Mouse (Mus musculus) small intestine, adult 2 months (tissue): ENCODE results near the gene Tet2. TPM values are rescaled to one million over a fixed set of nuclear protein-coding genes. Genes with fewer than 3 reads are reported as not detected.

Experiments used
- H3K27ac ChIP-seq: fragments of 200-500 bp; 2 replicates; pipeline ENCODE4 v1.5.1; 2012; ENCODE audit warnings: low read depth, low read length, control low read depth, inconsistent platforms; ENCODE audit not compliant: insufficient read depth
- H3K27me3 ChIP-seq: fragments of 200-500 bp; 2 replicates; pipeline ENCODE4 v1.6.1; 2012; ENCODE audit warnings: mild to moderate bottlenecking, moderate library complexity, low read length, inconsistent platforms; ENCODE audit not compliant: control insufficient read depth, insufficient read depth
- H3K36me3 ChIP-seq: fragments of 200-500 bp; 2 replicates; pipeline ENCODE4 v1.6.1; 2012; ENCODE audit warnings: mild to moderate bottlenecking, low read length, control low read depth, inconsistent platforms; ENCODE audit not compliant: control insufficient read depth, insufficient read depth
- H3K4me1 ChIP-seq: fragments of 200-500 bp; 2 replicates; pipeline ENCODE4 v1.6.1; 2012; ENCODE audit warnings: low read length, inconsistent platforms, mixed read lengths; ENCODE audit not compliant: control insufficient read depth, insufficient read depth, insufficient read length
- H3K4me3 ChIP-seq: fragments of 200-500 bp; 2 replicates; pipeline ENCODE4 v1.5.1; 2012; ENCODE audit warnings: low read depth, mild to moderate bottlenecking, control low read depth, inconsistent platforms, low read length, moderate library complexity
- CTCF ChIP-seq: fragments of 200-500 bp; IDR thresholded peaks from 2 replicates; pipeline ENCODE4 v1.5.1; 2012; ENCODE audit warnings: low read depth, mild to moderate bottlenecking, control low read depth, inconsistent platforms, low read length, moderate library complexity, mixed read lengths; ENCODE audit not compliant: insufficient replicate concordance, insufficient read length; ENCODE audit errors: extremely low read depth
- POLR2A ChIP-seq: fragments of 200-500 bp; IDR thresholded peaks from 2 replicates; pipeline ENCODE4 v1.6.1; 2012; ENCODE audit warnings: low read depth, mild to moderate bottlenecking, control low read depth, inconsistent platforms, low read length, moderate library complexity
- WGBS: fragments of 180-500 bp; shearing (Covaris S2); methylation state at CpG from one replicate; pipeline ENCODE4 v1.1.7; 2018; 5-methylcytosine and 5-hydroxymethylcytosine counted together
- polyA plus RNA-seq: library from polyadenylated mRNA; depleted of rRNA; stranded (reverse); fragments of >200 nt; gene quantifications from 2 replicates; pipeline ENCODE4 v1.2.3, GENCODE M21; 2012

Gene Tet2
- polyA plus RNA-seq, 1 experiment = 8.7 TPM

DNA sequence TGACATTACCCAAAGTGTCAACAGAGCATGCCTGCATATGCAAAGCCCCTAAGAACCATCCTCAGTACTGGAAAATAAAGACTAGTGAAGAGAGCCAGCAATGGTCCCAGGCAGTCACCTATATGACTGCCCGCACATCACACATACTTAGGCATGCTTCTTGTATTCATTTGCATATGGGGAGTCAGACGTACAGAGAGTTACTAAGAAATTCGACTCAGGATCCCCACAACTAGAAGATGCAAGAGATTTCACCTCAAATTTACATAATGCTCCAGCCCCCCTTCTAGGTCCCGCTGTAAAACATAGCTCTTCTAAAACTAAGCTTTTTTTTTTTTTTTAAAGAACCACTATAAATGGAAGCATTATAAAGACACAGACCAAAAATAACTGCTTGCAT is 36.6 kb upstream of the Tet2 start:
- TF ChIP-seq CTCF = no peak
- no peak for TF ChIP-seq POLR2A
- no peaks in the 10 kb centered on the region for H3K27me3 ChIP-seq
- H3K4me3 ChIP-seq = no peak overlapping the region
- no peak overlapping the region for H3K27ac ChIP-seq
- no peaks in the 10 kb centered on the region for H3K36me3 ChIP-seq
- H3K4me1 ChIP-seq = no peaks in the 10 kb centered on the region
- 78% methylated on average over 4 of the region's 4 CpGs for WGBS

DNA sequence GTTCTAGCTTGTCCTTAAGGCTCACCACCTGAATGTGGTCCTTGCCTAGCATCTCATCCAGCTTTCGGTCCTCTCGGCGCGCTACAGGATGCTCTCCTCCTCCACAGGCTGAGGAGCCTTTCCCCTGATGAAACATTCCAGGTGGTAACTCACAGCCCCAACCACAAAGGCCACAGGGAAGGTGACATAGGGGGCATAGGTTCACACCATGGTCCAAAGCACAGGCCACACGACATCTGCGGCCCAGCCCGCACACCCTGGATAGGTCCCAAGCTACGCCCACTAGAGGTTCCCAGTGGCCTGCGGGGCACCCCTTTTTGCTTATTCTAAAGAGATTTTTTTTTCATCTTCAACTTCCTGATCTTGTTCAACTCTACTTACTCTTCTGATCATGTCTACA is 34.7 kb upstream of the Tet2 start:
- H3K27me3 ChIP-seq = no peaks in the 10 kb centered on the region
- H3K27ac ChIP-seq = no peak overlapping the region
- no peak overlapping the region for H3K4me3 ChIP-seq
- 87% methylated on average over 9 of the region's 9 CpGs for WGBS
- H3K4me1 ChIP-seq = no peaks in the 10 kb centered on the region
- no peaks in the 10 kb centered on the region for H3K36me3 ChIP-seq
- TF ChIP-seq POLR2A (no peak), CTCF (no peak)

DNA sequence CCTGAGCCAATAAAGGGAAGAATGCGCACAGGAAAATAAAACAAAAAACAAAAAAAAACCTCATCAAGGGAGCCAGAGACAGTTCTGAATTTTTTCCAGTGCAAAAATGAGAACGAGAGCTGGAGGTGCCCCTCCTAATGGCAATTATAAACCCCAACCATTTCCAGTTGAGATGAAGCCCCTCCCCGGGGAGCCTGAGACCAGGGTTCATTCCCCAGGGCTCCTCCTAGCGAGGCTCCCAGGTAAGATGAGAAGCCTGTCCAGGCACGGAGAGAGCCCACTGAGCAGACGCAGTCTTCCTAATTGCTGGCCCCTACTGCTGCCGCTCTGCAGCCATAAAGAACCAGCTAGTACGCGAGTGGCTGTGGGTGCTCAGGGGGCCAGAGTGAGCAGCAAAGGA is 34.2 kb upstream of the Tet2 start:
- Histone ChIP-seq H3K4me1 (no peaks in the 10 kb centered on the region), H3K27me3 (no peaks in the 10 kb centered on the region), H3K36me3 (no peaks in the 10 kb centered on the region), H3K27ac (no peak overlapping the region), H3K4me3 (no peak overlapping the region)
- TF ChIP-seq CTCF (no peak), POLR2A (no peak)
- 61% methylated on average over 9 of the region's 9 CpGs for WGBS

DNA sequence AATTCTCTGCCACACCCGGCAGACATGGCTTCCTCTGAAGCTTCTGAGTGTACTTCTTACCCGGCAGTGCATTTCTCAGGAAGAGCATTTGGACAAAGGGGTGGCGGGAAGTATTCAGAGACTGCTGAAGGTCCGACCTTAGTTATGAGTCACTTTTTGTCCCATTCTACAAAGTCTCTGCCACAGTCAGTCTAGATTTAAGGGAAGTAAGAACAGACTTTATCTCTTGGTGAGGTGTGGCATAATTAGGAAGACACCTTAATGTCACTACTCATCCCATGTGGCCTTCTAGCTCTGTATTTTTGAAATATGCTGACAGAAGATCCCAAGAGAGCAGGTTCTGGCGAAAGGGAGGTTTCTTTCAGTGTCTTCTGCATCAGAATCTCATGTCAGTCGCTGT is 30.0 kb upstream of the Tet2 start:
- Histone ChIP-seq H3K4me3 (no peak overlapping the region), H3K27me3 (no peaks in the 10 kb centered on the region), H3K4me1 (no peaks in the 10 kb centered on the region), H3K36me3 (no peaks in the 10 kb centered on the region), H3K27ac (no peak overlapping the region)
- WGBS = 73% methylated on average over 6 of the region's 6 CpGs
- TF ChIP-seq POLR2A = no peak
- no peak for TF ChIP-seq CTCF

DNA sequence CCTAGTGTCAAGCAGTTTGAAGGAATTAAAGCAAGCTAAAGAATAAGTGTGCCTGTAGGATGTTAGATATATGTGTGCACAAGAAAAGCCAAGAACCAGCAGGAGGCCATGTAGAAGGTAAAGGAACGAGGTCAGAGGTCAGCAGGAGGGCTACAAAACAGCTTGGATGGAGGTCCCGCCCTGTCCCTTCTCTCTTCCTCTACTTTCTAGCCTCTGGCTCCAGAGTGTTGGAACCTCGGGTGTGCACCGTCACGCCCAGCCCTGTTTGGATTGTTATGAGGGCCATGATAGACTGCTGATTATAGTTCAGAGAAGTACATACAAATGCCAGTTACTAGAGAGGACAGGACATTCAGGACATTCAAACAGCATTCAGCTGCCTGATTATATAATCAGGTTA is 27.0 kb upstream of the Tet2 start:
- Histone ChIP-seq H3K4me1 (no peaks in the 10 kb centered on the region), H3K4me3 (no peak overlapping the region), H3K27ac (no peak overlapping the region), H3K36me3 (no peaks in the 10 kb centered on the region), H3K27me3 (no peaks in the 10 kb centered on the region)
- WGBS = 45% methylated on average over 5 of the region's 5 CpGs
- no peak for TF ChIP-seq POLR2A
- TF ChIP-seq CTCF = no peak

DNA sequence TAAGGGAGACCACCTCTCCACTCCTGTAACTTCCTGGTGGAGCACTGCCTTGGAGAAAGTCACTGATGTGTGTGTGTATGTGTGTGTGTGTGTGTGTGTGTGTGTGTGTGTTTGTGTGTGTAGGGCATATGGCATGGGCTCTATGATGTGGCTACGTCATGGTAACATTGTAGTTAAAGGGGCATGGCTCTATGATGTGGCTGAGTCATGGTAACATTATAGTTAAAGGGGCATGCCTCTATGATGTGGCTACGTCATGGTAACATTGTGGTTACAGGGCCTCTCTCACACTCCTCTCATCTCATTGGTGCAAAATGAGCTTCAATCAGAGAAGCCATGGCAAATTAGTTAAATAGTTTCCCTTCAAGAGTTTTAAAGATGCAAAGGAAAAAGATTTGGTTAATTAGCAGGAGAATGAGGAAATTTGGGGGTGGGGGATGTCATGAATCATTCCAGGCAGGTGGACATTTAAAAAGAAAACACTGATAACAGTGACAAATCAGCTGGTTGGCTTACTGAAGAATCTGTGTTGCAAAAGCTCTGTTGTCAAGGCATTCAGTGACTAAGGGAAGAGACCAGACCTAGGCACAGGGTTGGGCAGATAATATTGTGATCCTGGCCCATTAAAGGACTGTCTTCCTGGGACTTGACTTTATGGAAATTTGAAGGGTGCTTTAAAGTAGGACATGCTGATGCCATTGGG is 18.7 kb upstream of the Tet2 start:
- WGBS = 78% methylated on average over 2 of the region's 2 CpGs
- H3K4me1 ChIP-seq = no peaks in the 10 kb centered on the region
- no peaks in the 10 kb centered on the region for H3K36me3 ChIP-seq
- TF ChIP-seq CTCF (no peak), POLR2A (no peak)
- H3K27ac ChIP-seq = no peak overlapping the region
- no peak overlapping the region for H3K4me3 ChIP-seq
- H3K27me3 ChIP-seq = no peaks in the 10 kb centered on the region; the same call in 1 of the 2 replicates

DNA sequence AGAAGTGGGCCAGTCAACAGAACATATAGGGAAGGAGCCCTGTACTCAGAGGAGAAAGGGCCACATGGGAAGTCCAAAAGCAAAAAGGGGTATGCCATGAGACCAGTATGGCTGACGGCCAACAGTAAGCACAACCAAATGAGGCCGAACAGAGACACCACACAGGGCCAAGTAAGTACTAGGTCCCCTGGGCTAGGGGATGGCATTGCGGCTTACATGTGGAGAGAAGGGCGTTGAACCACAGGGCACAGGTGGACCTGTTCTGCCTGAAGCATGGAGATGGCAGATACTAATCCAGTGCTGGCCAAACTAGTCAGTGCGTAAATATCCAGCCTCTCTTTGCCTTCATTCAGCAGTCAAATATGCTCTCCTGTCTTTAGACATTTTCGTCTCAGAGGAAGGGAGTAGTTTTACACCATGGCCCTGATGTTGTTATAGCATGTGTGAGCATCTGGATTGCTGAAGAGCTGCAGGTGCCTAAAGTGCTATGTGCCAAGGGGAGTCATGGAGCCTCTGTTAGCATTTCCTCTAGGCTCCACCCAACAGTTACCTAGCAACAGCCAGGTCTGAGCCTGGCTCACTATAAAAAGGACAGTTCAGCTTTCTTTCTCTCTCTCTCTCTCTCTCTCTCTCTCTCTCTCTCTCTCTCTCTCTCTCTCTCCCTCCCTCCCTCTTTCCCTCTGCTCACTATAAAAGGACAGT is 14.6 kb upstream of the Tet2 start:
- Histone ChIP-seq H3K4me3 (no peak overlapping the region), H3K36me3 (no peaks in the 10 kb centered on the region), H3K27ac (no peak overlapping the region), H3K27me3 (no peaks in the 10 kb centered on the region), H3K4me1 (peaks cover 6% of the 10 kb centered on the region; the same call in 1 of the 2 replicates)
- TF ChIP-seq CTCF = no peak
- WGBS = 87% methylated on average over 6 of the region's 6 CpGs

DNA sequence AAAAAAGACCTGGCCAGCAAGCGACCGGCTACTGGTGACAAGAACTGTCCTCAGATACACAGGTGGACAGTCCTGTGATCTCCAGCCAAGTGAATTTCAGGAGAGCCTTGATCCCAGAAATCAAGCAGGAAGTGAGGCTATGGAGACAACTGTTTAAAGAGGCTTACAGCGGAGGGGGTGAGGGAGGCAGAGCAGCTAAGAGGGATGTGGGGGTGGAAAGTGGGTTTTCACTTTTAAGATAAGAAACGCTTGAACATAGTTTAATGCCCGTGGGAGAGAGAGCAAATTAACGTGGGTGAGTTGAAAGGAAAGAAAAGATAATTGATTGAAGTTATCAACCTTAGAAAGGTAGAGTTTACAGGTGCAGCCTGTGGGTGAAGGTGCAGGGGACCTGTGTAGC is 12.7 kb upstream of the Tet2 start:
- 41% methylated on average over 6 of the region's 6 CpGs for WGBS
- no peaks in the 10 kb centered on the region for H3K27me3 ChIP-seq
- no peak overlapping the region for H3K27ac ChIP-seq

More for the DNA sequence above, 12.7 kb upstream of the Tet2 start:
- H3K4me3 ChIP-seq = no peak overlapping the region
- TF ChIP-seq POLR2A = no peak
- TF ChIP-seq CTCF = no peak
- peaks cover 6% of the 10 kb centered on the region; the same call in 1 of the 2 replicates for H3K4me1 ChIP-seq
- H3K36me3 ChIP-seq = no peaks in the 10 kb centered on the region
